Mouse (Mus musculus) intestine, embryonic 15.5 days (tissue): ENCODE data around the gene Gm2237. TPM values are rescaled to one million over a fixed set of nuclear protein-coding genes. Genes with fewer than 3 reads are reported as not detected.
A peak's percentile ranks its signal among the peaks of the same experiment; 100 is the strongest.
"Not testable (repeated sequence)": the region's sequence is repeated elsewhere in the genome, so short reads cannot be mapped to it uniquely, and the experiment has no call there.

ENCODE experiments used
- ATAC-seq: fragments of 200-750 bp; cut with Nextera tagmentation; 2 replicates; pipeline ENCODE4 v1.8.0; 2017; ENCODE audit warnings: moderate TSS enrichment, moderate library complexity
- H3K27ac ChIP-seq: fragments of 300-500 bp; sonication (generic); 2 replicates; pipeline ENCODE4 v1.5.1; 2015; ENCODE audit warnings: mild to moderate bottlenecking, inconsistent platforms
- H3K27me3 ChIP-seq: fragments of 300-500 bp; sonication (generic); replicated peaks from 2 replicates; pipeline ENCODE4 v1.6.1; 2015; ENCODE audit warnings: inconsistent platforms
- H3K36me3 ChIP-seq: fragments of 300-500 bp; sonication (generic); 2 replicates; pipeline ENCODE4 v1.6.1; 2015; ENCODE audit warnings: inconsistent platforms
- H3K4me1 ChIP-seq: fragments of 300-500 bp; sonication (generic); replicated peaks from 2 replicates; pipeline ENCODE4 v1.6.1; 2015; ENCODE audit warnings: inconsistent platforms
- H3K4me2 ChIP-seq: fragments of 300-500 bp; sonication (generic); replicated peaks from 2 replicates; pipeline ENCODE4 v1.6.1; 2015; ENCODE audit warnings: mild to moderate bottlenecking, inconsistent platforms
- H3K4me3 ChIP-seq: fragments of 300-500 bp; sonication (generic); replicated peaks from 2 replicates; pipeline ENCODE4 v1.5.1; 2015; ENCODE audit warnings: inconsistent platforms
- H3K9ac ChIP-seq: fragments of 300-500 bp; sonication (generic); 2 replicates; pipeline ENCODE4 v1.6.1; 2015; ENCODE audit warnings: inconsistent platforms
- H3K9me3 ChIP-seq: fragments of 300-500 bp; sonication (generic); 2 replicates; pipeline ENCODE4 v1.6.1; 2016; ENCODE audit warnings: inconsistent platforms
- WGBS: fragments of 180-500 bp; shearing (Covaris S2); methylation state at CpG from one replicate; pipeline ENCODE4 v1.1.7; 2015; 5-methylcytosine and 5-hydroxymethylcytosine counted together
- polyA plus RNA-seq: library from polyadenylated mRNA; unstranded; fragments of >200 nt; fragmentation: Nextera tagmentation; extraction: Ambion mirVana; gene quantifications from 2 replicates; pipeline ENCODE4 v1.2.1, GENCODE M21; 2015

The Gm2237 gene
- polyA plus RNA-seq: 1.7 and 1.8 TPM in 2 replicates

GRCm38 (mm10) chr14:19584804-19585667, at the start of gene Gm2237:
TSS of gene Gm2237 (minus strand) at chr14:19585135.
- peak within 1 kb of the TSS; percentile 28; the same call in 1 of the 2 replicates for H3K9ac ChIP-seq
- WGBS: 0% methylated on average over 9 of the region's 62 CpGs

GRCm38 (mm10) chr14:19602481-19602880, 17.5 kb upstream of the Gm2237 start, which contains the start of gene Gm5458:
TSS of gene Gm5458 (minus strand) at chr14:19602581.
- ATAC-seq, H3K27ac ChIP-seq, H3K9ac ChIP-seq, H3K4me3 ChIP-seq, H3K9me3 ChIP-seq, H3K4me2 ChIP-seq, H3K4me1 ChIP-seq, H3K36me3 ChIP-seq, H3K27me3 ChIP-seq: not testable (repeated sequence)
- 74% methylated on average over 2 of the region's 2 CpGs for WGBS

More at GRCm38 (mm10) chr14:19584804-19585667, at the start of gene Gm2237:
- H3K27me3 ChIP-seq, H3K4me1 ChIP-seq, ATAC-seq, H3K36me3 ChIP-seq, H3K9me3 ChIP-seq: not testable (repeated sequence)
- Histone ChIP-seq H3K4me2 (peak within 1 kb of the TSS; percentile 61), H3K27ac (0 out of 2 replicates have a peak within 1 kb of the TSS, but pooled peaks have one; percentile 36), H3K4me3 (peak within 1 kb of the TSS; percentile 43)

GRCm38 (mm10) chr14:19549863-19550262, 35.1 kb downstream of the Gm2237 start, which contains the start of gene Gm2244:
TSS of gene Gm2244 (minus strand) at chr14:19549963.
- H3K27ac ChIP-seq, H3K9me3 ChIP-seq, H3K4me2 ChIP-seq, H3K9ac ChIP-seq, H3K36me3 ChIP-seq, ATAC-seq, H3K4me1 ChIP-seq, H3K4me3 ChIP-seq, H3K27me3 ChIP-seq: not testable (repeated sequence)
- WGBS: 72% methylated on average over 1 of the region's 3 CpGs

Other genes starting within 250 kb of the Gm2237 start
- not detected in 2 replicates for gene Gm21738, start 166.2 kb downstream of the Gm2237 start, polyA plus RNA-seq
- not detected in 2 replicates for gene Gm2244, start 35.2 kb downstream of the Gm2237 start, polyA plus RNA-seq
- gene Gm5458, start 17.4 kb upstream of the Gm2237 start, polyA plus RNA-seq: not detected in 2 replicates
- 68.9 and 76.8 TPM in 2 replicates for gene Nid2, start 166.1 kb upstream of the Gm2237 start, polyA plus RNA-seq
- 195 and 217 TPM in 2 replicates for gene Rtraf, start 238.7 kb upstream of the Gm2237 start, polyA plus RNA-seq